17 mouse cellular contexts compared by ENCODE assay signal in genomic region chr3:51577359-51577758, GRCm38 (mm10). TPM values are rescaled to one million over a fixed set of nuclear protein-coding genes. Genes with fewer than 3 reads are reported as not detected.
A peak's percentile ranks its signal among the peaks of the same experiment; 100 is the strongest.
DNase-seq lines count a peak whose midpoint lies in the region; ATAC-seq and TF ChIP-seq lines count a peak whose summit lies in the region.
"Had no signal": no experiment of that assay in that cellular context is flagged by ENCODE, and none has a peak within 500 bp of the region (broad histone marks: within the 10 kb centered on the region; RNA-seq: fewer than 3 reads in every experiment).

No protein-coding gene starts in this region.

- no peak overlapping the region for H3K9ac ChIP-seq in forebrain, embryonic 14.5 days (ENCODE audit: low read length)
- H3K9ac ChIP-seq in forebrain, embryonic 15.5 days (replicated peaks) = no peak overlapping the region
- no peak overlapping the region for H3K9ac ChIP-seq in lung, embryonic 15.5 days
- H3K9ac ChIP-seq: forebrain, postnatal 0 days; heart, embryonic 12.5 days; liver, embryonic 15.5 days; neural tube, embryonic 12.5 days had no signal

- H3K27me3 ChIP-seq in forebrain, embryonic 14.5 days (replicated peaks; ENCODE audit: control insufficient read depth, insufficient read depth, low read length) = no peaks in the 10 kb centered on the region
- H3K27me3 ChIP-seq in forebrain, embryonic 15.5 days = no peaks in the 10 kb centered on the region
- no peaks in the 10 kb centered on the region for H3K27me3 ChIP-seq in lung, embryonic 15.5 days
- H3K27me3 ChIP-seq: heart, embryonic 12.5 days; liver, embryonic 15.5 days; neural tube, embryonic 12.5 days had no signal

- 24% methylated on average over 11 of the region's 11 CpGs for WGBS in forebrain, embryonic 14.5 days
- WGBS in forebrain, embryonic 15.5 days = 25% methylated on average over 11 of the region's 11 CpGs
- 65% methylated on average over 11 of the region's 11 CpGs for WGBS in lung, embryonic 15.5 days

- H3K9me3 ChIP-seq in forebrain, embryonic 14.5 days (replicated peaks; ENCODE audit: control insufficient read depth, low read length) = no peaks in the 10 kb centered on the region
- no peaks in the 10 kb centered on the region for H3K9me3 ChIP-seq in forebrain, embryonic 15.5 days
- no peaks in the 10 kb centered on the region for H3K9me3 ChIP-seq in lung, embryonic 15.5 days
- H3K9me3 ChIP-seq: heart, embryonic 12.5 days; liver, embryonic 15.5 days; neural tube, embryonic 12.5 days had no signal

- TF ChIP-seq CTCF in brain, embryonic 14.5 days (IDR thresholded peaks at IDR 0.05; ENCODE audit: borderline replicate concordance, extremely low read depth, insufficient read depth, insufficient read length) = no peak

- H3K27ac ChIP-seq in forebrain, embryonic 14.5 days (ENCODE audit: low read depth, low read length) = no peak overlapping the region
- H3K27ac ChIP-seq in forebrain, embryonic 15.5 days (replicated peaks) = no peak overlapping the region
- H3K27ac ChIP-seq in lung, embryonic 15.5 days = peak overlapping the region; percentile 33; the same call in 1 of the 2 replicates
- H3K27ac ChIP-seq: gastrocnemius, adult 2 months; hindbrain, postnatal 0 days; liver, embryonic 15.5 days; neural tube, embryonic 12.5 days had no signal

- H3K4me1 ChIP-seq in forebrain, embryonic 14.5 days (ENCODE audit: control insufficient read depth, insufficient read depth, low read length) = peaks cover 3% of the 10 kb centered on the region; the same call in 1 of the 2 replicates
- H3K4me1 ChIP-seq in forebrain, embryonic 15.5 days = no peaks in the 10 kb centered on the region; the same call in 1 of the 2 replicates
- peaks cover 15% of the 10 kb centered on the region; the same call in 1 of the 2 replicates for H3K4me1 ChIP-seq in lung, embryonic 15.5 days
- H3K4me1 ChIP-seq: liver, embryonic 15.5 days; neural tube, embryonic 12.5 days had no signal

- no peak overlapping the region for H3K4me2 ChIP-seq in forebrain, embryonic 14.5 days (ENCODE audit: low read length)
- no peak overlapping the region for H3K4me2 ChIP-seq in forebrain, embryonic 15.5 days (replicated peaks)
- no peak overlapping the region for H3K4me2 ChIP-seq in lung, embryonic 15.5 days
- H3K4me2 ChIP-seq: heart, embryonic 12.5 days; liver, embryonic 15.5 days; neural tube, embryonic 12.5 days had no signal

- TF ChIP-seq POLR2A in brain, embryonic 14.5 days (IDR thresholded peaks at IDR 0.05; ENCODE audit: borderline replicate concordance, extremely low read depth, insufficient read depth, insufficient read length, poor library complexity, severe bottlenecking) = no peak

- no peak for DNase-seq in forebrain, embryonic 14.5 days (ENCODE audit: low spot score)
- DNase-seq in lung, postnatal 36 days = no peak
- DNase-seq in brain, embryonic 14.5 days (ENCODE audit: low read depth) = peak; percentile 63
- DNase-seq in retina, postnatal 7 days (ENCODE audit: low read depth, low spot score) = peak; percentile 27
- no peak for DNase-seq in urinary bladder, adult 18-20 months (ENCODE audit: low spot score in 2 of 2)
- no peak for DNase-seq in testis, postnatal 10 days (ENCODE audit: low spot score)
- DNase-seq: cerebellum, adult 9-10 months; forebrain, postnatal 0 days; right cerebral cortex, postnatal 25 days had no signal

- 0 out of 2 replicates have a peak, but pooled peaks have one; percentile 34 for ATAC-seq in forebrain, embryonic 14.5 days
- ATAC-seq in forebrain, embryonic 15.5 days (replicated peaks) = no peak
- ATAC-seq in lung, embryonic 15.5 days (ENCODE audit: borderline replicate concordance, extremely low read depth, low FRiP score, low TSS enrichment) = no peak
- ATAC-seq: activated CD4-positive, CD25-positive, alpha-beta regulatory T cell, adult 4 months; forebrain, postnatal 0 days; hindbrain, postnatal 0 days had no signal

- H3K4me3 ChIP-seq in forebrain, embryonic 14.5 days (ENCODE audit: low read depth, low read length) = no peak overlapping the region
- no peak overlapping the region for H3K4me3 ChIP-seq in forebrain, embryonic 15.5 days
- H3K4me3 ChIP-seq in lung, embryonic 15.5 days = no peak overlapping the region
- H3K4me3 ChIP-seq: gastrocnemius, adult 2 months; heart, embryonic 12.5 days; liver, embryonic 15.5 days; neural tube, embryonic 12.5 days had no signal

- H3K36me3 ChIP-seq in forebrain, embryonic 14.5 days (ENCODE audit: control insufficient read depth, insufficient read depth, low read length) = no peaks in the 10 kb centered on the region
- no peaks in the 10 kb centered on the region for H3K36me3 ChIP-seq in forebrain, embryonic 15.5 days
- H3K36me3 ChIP-seq in lung, embryonic 15.5 days = no peaks in the 10 kb centered on the region
- H3K36me3 ChIP-seq: heart, embryonic 12.5 days; liver, embryonic 15.5 days; neural tube, embryonic 12.5 days had no signal

RNA-seq across cellular contexts. Expression of gene Setd7, which starts 16.7 kb away (rescaled TPM):
- 3.7 and 5.2 TPM in 2 replicates for polyA plus RNA-seq in forebrain, embryonic 14.5 days (2014; fragmentation: Nextera tagmentation; extraction: Ambion mirVana)
- polyA plus RNA-seq in forebrain, embryonic 15.5 days (2015; fragmentation: Nextera tagmentation; extraction: Ambion mirVana) = 4.4 and 5.5 TPM in 2 replicates
- polyA plus RNA-seq in lung, embryonic 15.5 days (2015; fragmentation: Nextera tagmentation; extraction: Ambion mirVana) = 3.2 and 4.2 TPM in 2 replicates
- polyA plus RNA-seq in brain, embryonic 14.5 days (2012; rRNA removed) = 15.3 and 15.7 TPM in 2 replicates

Comparison
In these comparisons a context has a peak if more than half of its experiments do, and no peak if none do; other contexts are left out.
1. DNase-seq: peak in brain, embryonic 14.5 days (single experiment) and retina, postnatal 7 days (single experiment); none in forebrain, embryonic 14.5 days (single experiment), lung, postnatal 36 days (single experiment), urinary bladder, adult 18-20 months (0 of 2) and testis, postnatal 10 days (single experiment).